Mouse (Mus musculus) kidney, embryonic 15.5 days (tissue): ENCODE data around the gene Amdhd2. TPM values are rescaled to one million over a fixed set of nuclear protein-coding genes. Genes with fewer than 3 reads are reported as not detected.

Source experiments
- ATAC-seq: fragments of 200-750 bp; cut with Nextera tagmentation; replicated peaks from 2 replicates; pipeline ENCODE4 v1.8.0; 2017; ENCODE audit warnings: moderate TSS enrichment; ENCODE audit not compliant: low FRiP score
- H3K27ac ChIP-seq: fragments of 300-500 bp; sonication (generic); 2 replicates; pipeline ENCODE4 v1.5.1; 2015; ENCODE audit warnings: mild to moderate bottlenecking, inconsistent platforms
- H3K27me3 ChIP-seq: fragments of 300-500 bp; sonication (generic); 2 replicates; pipeline ENCODE4 v1.6.1; 2015; ENCODE audit warnings: inconsistent platforms
- H3K36me3 ChIP-seq: fragments of 300-500 bp; sonication (generic); 2 replicates; pipeline ENCODE4 v1.6.1; 2015; ENCODE audit warnings: inconsistent platforms
- H3K4me1 ChIP-seq: fragments of 300-500 bp; sonication (generic); 2 replicates; pipeline ENCODE4 v1.6.1; 2015; ENCODE audit warnings: inconsistent platforms
- H3K4me2 ChIP-seq: fragments of 300-500 bp; sonication (generic); 2 replicates; pipeline ENCODE4 v1.6.1; 2015; ENCODE audit warnings: moderate library complexity, mild to moderate bottlenecking, inconsistent platforms
- H3K4me3 ChIP-seq: fragments of 300-500 bp; sonication (generic); replicated peaks from 2 replicates; pipeline ENCODE4 v1.5.1; 2015; ENCODE audit warnings: mild to moderate bottlenecking, inconsistent platforms
- H3K9ac ChIP-seq: fragments of 300-500 bp; sonication (generic); 2 replicates; pipeline ENCODE4 v1.6.1; 2015; ENCODE audit warnings: mild to moderate bottlenecking, inconsistent platforms
- H3K9me3 ChIP-seq: fragments of 300-500 bp; sonication (generic); replicated peaks from 2 replicates; pipeline ENCODE4 v1.6.1; 2016; ENCODE audit warnings: inconsistent platforms
- WGBS: fragments of 180-500 bp; shearing (Covaris S2); methylation state at CpG from one replicate; pipeline ENCODE4 v1.1.7; 2015; ENCODE audit warnings: mixed read lengths; 5-methylcytosine and 5-hydroxymethylcytosine counted together
- polyA plus RNA-seq: library from polyadenylated mRNA; unstranded; fragments of >200 nt; fragmentation: Nextera tagmentation; extraction: Ambion mirVana; gene quantifications from 2 replicates; pipeline ENCODE4 v1.2.1, GENCODE M21; 2015

Amdhd2 gene
- polyA plus RNA-seq, 1 experiment from 2014 or later, result 40.9 TPM

- H3K9me3 ChIP-seq, result no peaks in the 10 kb centered on the region
- no peaks in the 10 kb centered on the region for H3K36me3 ChIP-seq
- no peak for ATAC-seq
- no peaks in the 10 kb centered on the region for H3K27me3 ChIP-seq
- no peak overlapping the region for H3K4me3 ChIP-seq
- peaks cover 6% of the 10 kb centered on the region; the same call in 1 of the 2 replicates for H3K4me1 ChIP-seq
- no peak overlapping the region for H3K9ac ChIP-seq
- H3K27ac ChIP-seq, result no peak overlapping the region
- 75% methylated on average over 3 of the region's 3 CpGs for WGBS
- no peak overlapping the region for H3K4me2 ChIP-seq
Observed at GRCm38 (mm10) chr17:24126801-24127200, 36.8 kb downstream of the Amdhd2 start.

DNA sequence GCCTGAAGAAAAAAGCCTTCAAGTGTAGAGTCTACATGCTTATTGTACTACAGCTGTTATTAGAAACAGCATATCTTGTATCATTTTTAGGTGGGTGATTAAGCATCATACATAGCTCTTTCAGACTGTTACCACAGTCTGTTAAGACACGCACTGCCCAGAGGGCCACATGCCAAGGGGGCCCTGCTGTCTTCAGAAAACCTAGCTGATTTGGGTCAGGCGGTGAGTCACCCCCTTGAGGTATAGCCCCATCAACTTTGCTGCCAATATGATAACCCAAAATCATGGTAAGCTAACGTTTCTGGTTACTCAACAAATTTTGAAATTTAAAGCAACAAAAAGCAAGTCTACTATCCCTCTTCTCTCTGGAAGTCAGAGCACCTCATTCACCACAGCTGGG is 44.1 kb downstream of the Amdhd2 start:
- no peak overlapping the region for H3K27ac ChIP-seq
- no peak overlapping the region for H3K9ac ChIP-seq
- WGBS, result 90% methylated on average over 3 of the region's 3 CpGs
- no peak overlapping the region for H3K4me2 ChIP-seq
- no peaks in the 10 kb centered on the region for H3K9me3 ChIP-seq
- no peaks in the 10 kb centered on the region for H3K27me3 ChIP-seq
- no peaks in the 10 kb centered on the region; the same call in 1 of the 2 replicates for H3K4me1 ChIP-seq
- H3K4me3 ChIP-seq, result no peak overlapping the region
- ATAC-seq, result no peak
- H3K36me3 ChIP-seq, result no peaks in the 10 kb centered on the region

DNA sequence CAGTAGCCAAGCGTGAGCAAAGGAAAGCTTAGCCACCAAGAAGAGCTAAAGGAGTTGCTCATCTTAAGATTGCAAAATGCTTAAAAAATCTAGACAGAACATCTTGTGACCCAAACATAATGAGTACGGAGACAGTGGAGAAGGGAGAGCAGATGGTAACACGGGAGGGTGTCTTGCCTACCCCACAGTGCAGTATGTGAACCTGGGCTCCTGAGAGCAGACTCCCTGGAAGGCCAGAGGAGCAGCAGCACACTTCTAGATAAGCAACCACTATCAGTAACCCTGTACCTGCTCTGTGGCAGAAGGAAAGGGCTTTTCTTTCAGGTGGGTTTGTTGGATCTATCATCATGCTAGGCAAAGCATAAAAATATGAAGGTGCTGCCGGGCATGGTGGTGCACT is 50.5 kb downstream of the Amdhd2 start:
- Histone ChIP-seq H3K4me3 (no peak overlapping the region), H3K9ac (no peak overlapping the region), H3K27ac (no peak overlapping the region), H3K36me3 (peaks cover 29% of the 10 kb centered on the region), H3K27me3 (no peaks in the 10 kb centered on the region), H3K9me3 (no peaks in the 10 kb centered on the region), H3K4me1 (no peaks in the 10 kb centered on the region; the same call in 1 of the 2 replicates), H3K4me2 (no peak overlapping the region)
- ATAC-seq, result no peak
- 83% methylated on average over 4 of the region's 4 CpGs for WGBS

DNA sequence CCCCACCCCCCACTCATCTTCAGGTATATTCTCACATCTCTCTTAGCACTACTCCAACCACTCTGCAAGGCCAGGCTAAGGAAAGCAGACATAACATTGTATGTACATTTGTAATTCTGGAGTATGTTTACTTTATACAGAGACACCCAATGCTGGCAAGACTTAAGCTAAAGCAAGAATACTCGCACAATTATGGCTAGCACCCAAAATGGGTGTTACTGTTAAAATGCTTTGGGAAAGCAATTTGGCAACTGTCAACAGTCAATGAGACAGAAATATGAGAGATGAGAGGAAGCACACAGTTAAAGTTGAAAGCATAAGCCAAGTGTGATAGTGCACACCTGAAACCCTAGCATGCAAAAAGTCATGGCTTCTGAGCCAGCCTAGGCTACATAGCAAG is 52.3 kb downstream of the Amdhd2 start:
- H3K4me2 ChIP-seq, result no peak overlapping the region
- no peaks in the 10 kb centered on the region for H3K27me3 ChIP-seq
- no peak overlapping the region for H3K27ac ChIP-seq
- no peaks in the 10 kb centered on the region for H3K9me3 ChIP-seq
- H3K36me3 ChIP-seq, result peaks cover 45% of the 10 kb centered on the region
- ATAC-seq, result no peak
- no peaks in the 10 kb centered on the region for H3K4me1 ChIP-seq
- no peak overlapping the region for H3K4me3 ChIP-seq
- WGBS, result 90% methylated on average over 1 of the region's 1 CpGs
- H3K9ac ChIP-seq, result no peak overlapping the region

- H3K9ac ChIP-seq, result no peak overlapping the region
- H3K4me1 ChIP-seq, result no peaks in the 10 kb centered on the region
- H3K4me2 ChIP-seq, result no peak overlapping the region
- H3K27me3 ChIP-seq, result no peaks in the 10 kb centered on the region
- no peak for ATAC-seq
- 80% methylated on average over 1 of the region's 1 CpGs for WGBS
- H3K4me3 ChIP-seq, result no peak overlapping the region
- no peak overlapping the region for H3K27ac ChIP-seq
- peaks cover 65% of the 10 kb centered on the region for H3K36me3 ChIP-seq
- no peaks in the 10 kb centered on the region for H3K9me3 ChIP-seq
Observed at GRCm38 (mm10) chr17:24108896-24109295, 54.7 kb downstream of the Amdhd2 start.

Other genes starting within 250 kb of the Amdhd2 start
- not detected in 2 replicates for gene Dcpp3, start 246.3 kb downstream of the Amdhd2 start, polyA plus RNA-seq
- gene Sbp, start 222.1 kb downstream of the Amdhd2 start, polyA plus RNA-seq, result not detected in 2 replicates
- gene Sbpl, start 208.5 kb downstream of the Amdhd2 start, polyA plus RNA-seq, result not detected in 2 replicates
- 0.18 and 0.23 TPM in 2 replicates for gene Prss30, start 183.2 kb downstream of the Amdhd2 start, polyA plus RNA-seq
- gene Prss22, start 165.7 kb downstream of the Amdhd2 start, polyA plus RNA-seq, result 0.57 and 1.2 TPM in 2 replicates
- 0.26 and 0.29 TPM in 2 replicates for gene Prss27, start 125.6 kb downstream of the Amdhd2 start, polyA plus RNA-seq
- 62.8 and 64.1 TPM in 2 replicates for gene Kctd5, start 90.3 kb downstream of the Amdhd2 start, polyA plus RNA-seq
- gene Pdpk1, start 12.8 kb downstream of the Amdhd2 start, polyA plus RNA-seq, result 35.0 and 36.4 TPM in 2 replicates
- 546 and 562 TPM in 2 replicates for gene Atp6v0c, start 5.9 kb upstream of the Amdhd2 start, polyA plus RNA-seq
- gene Tbc1d24, start 41.8 kb upstream of the Amdhd2 start, polyA plus RNA-seq, result 5.9 and 6.7 TPM in 2 replicates
- gene Ntn3, start 45.8 kb upstream of the Amdhd2 start, polyA plus RNA-seq, result 5.1 and 5.6 TPM in 2 replicates
- 13.6 and 14.3 TPM in 2 replicates for gene Tedc2, start 57.1 kb upstream of the Amdhd2 start, polyA plus RNA-seq
- gene Ccnf, start 87.7 kb upstream of the Amdhd2 start, polyA plus RNA-seq, result 67.5 and 71.1 TPM in 2 replicates
- gene Abca17, start 187.3 kb upstream of the Amdhd2 start, polyA plus RNA-seq, result 0.18 and 0.27 TPM in 2 replicates
- gene Abca3, start 188.2 kb upstream of the Amdhd2 start, polyA plus RNA-seq, result 17.4 and 17.5 TPM in 2 replicates